Mouse (Mus musculus) urinary bladder, postnatal 10 days (tissue): ENCODE measurements around the gene Orm1.

ENCODE experiments used
- DNase-seq: peaks from one replicate; pipeline ENCODE4 v3.0.0; 2022; ENCODE audit warnings: low spot score

Gene Orm1

GRCm38 (mm10) chr4:63355877-63356665 lies 11.7 kb downstream of the Orm1 start, which contains the start of gene Orm3:
Orm3 (plus strand) TSS chr4:63356162.
- DNase-seq: no peak

- no peak for DNase-seq
Measured at GRCm38 (mm10) chr4:63356981-63357570, 12.7 kb downstream of the Orm1 start.

DNA sequence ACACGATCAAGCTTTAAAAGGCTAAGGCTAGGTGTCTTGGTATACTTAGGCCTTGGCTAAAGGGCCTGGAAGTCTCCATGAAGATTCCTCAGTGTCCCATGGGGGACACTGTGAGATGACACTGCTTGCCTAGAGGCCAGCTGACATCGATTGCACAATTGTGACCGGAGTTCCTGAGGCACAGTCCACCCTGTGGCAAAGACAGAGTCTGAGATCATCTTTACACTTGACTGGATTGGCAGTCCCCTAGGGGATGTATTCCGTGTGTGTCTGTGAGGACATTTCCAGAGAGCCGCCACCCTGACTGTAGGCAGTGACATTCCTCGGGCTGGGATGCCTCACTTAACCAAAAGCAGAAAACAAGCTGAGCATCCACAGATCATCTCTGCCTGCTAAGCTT lies 15.5 kb downstream of the Orm1 start:
- DNase-seq: no peak

GRCm38 (mm10) chr4:63362150-63362549 lies 17.8 kb downstream of the Orm1 start, which contains the start of gene Orm2:
Orm2 (plus strand) TSS chr4:63362449.
- DNase-seq: no peak

GRCm38 (mm10) chr4:63368577-63368976 lies 24.2 kb downstream of the Orm1 start:
- peak; percentile 65 for DNase-seq

GRCm38 (mm10) chr4:63370897-63371296 lies 26.5 kb downstream of the Orm1 start:
- DNase-seq: no peak

GRCm38 (mm10) chr4:63371890-63372289 lies 27.5 kb downstream of the Orm1 start:
- no peak for DNase-seq

- no peak for DNase-seq
Measured at GRCm38 (mm10) chr4:63373404-63373803, 29.0 kb downstream of the Orm1 start.

DNA sequence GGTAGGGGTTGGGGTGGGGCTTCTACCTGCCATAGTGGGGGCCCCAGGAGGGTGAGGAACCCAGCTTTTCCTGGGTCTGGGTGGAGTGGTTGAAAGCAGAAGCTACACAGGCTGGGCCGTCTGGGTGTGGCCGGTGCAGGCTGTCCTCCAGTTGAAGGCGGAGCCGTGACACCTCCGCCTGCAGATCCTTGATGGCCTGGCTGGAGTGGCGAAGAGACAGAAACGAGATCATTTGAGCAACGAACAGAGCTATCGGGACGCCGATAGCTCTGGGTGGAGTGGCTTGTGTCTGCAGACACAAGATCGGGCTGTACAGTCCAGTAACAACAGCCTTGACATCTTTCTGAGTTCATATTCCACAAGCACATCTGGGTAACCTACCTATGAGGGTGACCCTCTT lies 30.0 kb downstream of the Orm1 start:
- no peak for DNase-seq

DNA sequence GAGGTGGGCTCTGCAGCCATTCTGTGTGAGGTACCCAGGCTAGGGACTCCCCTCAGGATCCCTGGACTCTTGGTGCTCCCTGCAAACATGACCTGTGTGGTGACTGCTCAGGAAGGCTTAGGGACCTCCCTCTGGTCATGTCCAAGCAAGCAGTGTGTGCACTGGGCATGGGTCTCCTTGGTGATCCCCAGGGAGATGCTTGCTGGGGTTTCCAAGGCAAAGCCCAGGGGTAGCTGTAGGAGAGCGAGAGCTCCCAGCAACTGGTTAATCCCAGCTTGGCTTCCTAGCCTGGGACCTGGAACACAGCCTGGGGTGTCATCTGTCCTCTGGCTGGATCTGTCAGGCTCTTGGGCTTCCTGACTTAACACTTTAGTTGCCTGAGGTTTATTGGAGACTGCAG lies 31.0 kb downstream of the Orm1 start:
- DNase-seq: no peak

DNA sequence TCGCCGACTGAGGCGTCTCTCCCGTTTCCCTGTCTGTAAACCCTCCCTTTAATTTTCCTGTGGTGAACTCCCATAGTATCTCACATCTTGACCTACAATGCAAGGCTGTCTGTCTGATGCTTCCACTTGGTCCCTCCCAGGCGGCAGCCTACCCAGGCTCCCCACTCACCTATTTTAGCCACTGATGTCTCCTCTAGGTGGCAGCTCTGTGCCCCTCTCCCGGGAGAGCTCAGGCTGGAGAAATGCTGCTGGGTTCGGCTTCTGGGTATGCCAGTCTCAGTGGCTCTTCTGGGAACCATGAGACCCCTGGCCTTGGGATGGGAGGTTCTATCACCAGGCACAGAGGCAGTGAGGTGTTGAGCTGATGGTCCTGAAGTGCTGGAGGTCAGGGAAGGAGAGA lies 33.1 kb downstream of the Orm1 start:
- no peak for DNase-seq

DNA sequence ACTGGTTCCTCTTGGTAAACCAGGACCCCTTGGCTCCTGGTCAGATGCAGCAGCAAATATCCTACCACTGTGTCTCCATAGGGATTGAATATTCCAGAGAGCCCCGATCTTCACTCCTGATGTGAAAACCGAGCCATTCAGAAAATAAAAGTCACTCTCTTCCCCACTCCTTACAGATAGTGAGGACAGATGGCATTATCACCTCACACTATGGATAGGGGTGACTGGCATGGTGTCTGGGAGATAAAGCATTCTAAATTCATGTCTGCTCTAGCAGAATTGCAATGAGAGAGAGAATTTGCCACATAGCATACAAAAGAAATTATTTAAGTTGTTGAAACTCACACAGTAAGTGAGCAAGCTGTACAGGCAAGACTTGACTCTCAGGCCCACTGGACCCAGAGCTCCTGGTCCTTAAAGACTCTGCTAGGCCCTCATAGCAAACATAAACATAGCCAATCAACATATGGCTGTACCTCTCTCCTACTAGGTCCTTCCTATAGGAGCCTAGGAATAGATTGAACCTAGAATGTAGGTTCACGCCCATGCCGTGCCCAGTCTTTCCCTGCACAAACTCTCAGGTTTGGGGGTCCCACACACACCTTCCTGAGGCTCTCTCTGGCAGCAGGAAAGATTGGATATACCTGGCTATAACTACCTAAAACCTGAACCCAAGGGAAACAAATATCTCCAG lies 38.5 kb downstream of the Orm1 start:
- no peak for DNase-seq

- no peak for DNase-seq
Measured at GRCm38 (mm10) chr4:63383474-63383873, 39.1 kb downstream of the Orm1 start.

DNA sequence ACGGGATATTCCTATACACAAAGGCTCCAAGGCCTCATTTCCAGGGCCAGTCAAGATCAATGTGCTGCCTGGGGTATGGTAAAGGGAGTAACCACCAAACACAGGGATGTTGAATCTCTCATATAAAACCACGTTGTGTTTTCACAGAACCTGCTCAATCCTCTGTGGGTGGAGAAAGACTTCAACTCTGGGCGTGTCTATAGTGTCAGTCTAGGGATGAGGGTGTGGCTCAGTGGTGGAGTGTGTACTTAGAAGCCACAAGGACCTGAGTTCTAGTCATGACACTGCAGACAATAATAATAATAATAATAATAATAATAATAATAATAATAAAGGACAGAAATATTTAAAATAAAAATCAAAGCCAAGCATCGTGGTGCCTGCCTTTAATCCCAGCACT lies 39.9 kb downstream of the Orm1 start:
- no peak for DNase-seq

- DNase-seq: no peak
Measured at GRCm38 (mm10) chr4:63385253-63385652, 40.9 kb downstream of the Orm1 start.

DNA sequence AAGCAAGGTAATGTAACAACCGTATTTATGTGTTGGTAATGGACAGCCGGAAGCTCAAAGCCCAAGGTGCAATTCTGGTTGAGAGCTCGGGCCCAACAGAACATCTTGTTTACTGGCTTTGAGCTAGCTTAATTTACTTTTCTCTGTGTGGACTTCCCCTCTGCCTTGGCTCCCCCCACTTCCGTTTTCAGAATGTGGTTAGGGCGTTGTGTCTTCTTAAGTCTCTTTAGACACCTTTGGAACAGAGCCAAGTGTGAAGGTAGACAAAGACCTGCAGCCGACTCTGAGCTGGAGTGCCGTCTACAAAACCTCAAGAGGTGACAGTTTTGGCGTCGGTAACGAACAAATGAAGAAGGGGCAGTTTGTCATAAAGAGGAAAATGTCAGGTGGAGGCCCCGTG lies 41.4 kb downstream of the Orm1 start:
- DNase-seq: no peak

DNA sequence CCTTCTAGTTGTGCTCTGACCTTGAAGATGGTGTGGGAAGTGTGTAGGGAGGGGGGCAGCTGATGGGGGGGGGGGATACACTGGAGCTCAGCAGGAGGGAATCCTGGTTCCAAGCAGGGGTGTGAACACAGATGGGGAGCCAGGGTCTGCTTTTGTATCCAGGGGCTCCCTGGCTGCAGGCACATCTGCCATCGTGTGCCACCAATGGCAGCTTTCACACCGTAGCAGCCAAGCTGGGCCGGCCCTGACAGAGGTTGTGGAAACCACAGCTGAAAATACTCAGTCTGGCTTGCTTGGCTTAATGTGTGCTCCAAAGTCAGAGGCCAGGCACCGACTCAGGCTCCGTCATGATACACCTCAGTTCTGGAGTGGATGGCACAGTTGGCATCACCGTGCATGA lies 43.7 kb downstream of the Orm1 start:
- no peak for DNase-seq

DNA sequence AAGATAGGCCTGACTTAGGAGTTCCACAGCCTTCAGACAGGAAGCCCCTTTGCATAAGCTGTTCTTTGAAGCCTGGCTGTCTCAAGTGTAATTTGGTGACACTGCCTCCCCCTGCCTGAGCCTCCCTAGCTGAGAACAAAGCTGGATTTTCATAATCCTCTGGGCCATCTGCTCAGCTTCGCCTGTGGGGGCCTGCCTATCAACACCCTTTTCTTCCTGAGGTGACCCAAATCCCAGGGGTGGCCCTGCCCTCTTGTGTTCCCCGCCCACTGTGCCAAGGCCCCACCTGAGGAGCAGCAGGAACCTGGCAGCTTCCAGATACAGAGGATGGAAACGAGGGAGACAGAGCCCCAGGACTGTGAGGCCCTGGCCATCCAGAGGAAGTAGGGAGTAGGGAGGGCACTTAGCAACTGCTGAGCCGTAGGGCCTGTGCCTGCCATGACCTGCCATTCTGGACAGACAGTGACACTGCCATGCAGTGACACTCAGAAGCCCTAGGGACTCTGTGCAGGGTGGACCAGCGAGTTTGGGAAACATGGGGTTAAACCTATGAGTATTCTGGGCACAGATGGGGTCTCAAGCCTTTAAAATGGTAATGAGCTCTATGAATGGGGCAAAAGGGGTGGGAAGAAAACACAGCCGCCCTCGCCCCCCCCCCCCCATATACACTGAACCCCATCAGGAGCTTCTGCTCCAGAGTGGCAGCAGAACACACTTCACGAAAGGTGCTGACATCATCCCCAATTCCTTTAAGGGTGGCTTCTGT lies 44.9 kb downstream of the Orm1 start:
- no peak for DNase-seq

GRCm38 (mm10) chr4:63389887-63390528 lies 45.6 kb downstream of the Orm1 start:
- DNase-seq: no peak

GRCm38 (mm10) chr4:63391322-63391721 lies 47.0 kb downstream of the Orm1 start:
- no peak for DNase-seq
